Mouse (Mus musculus) heart, postnatal 0 days (tissue): ENCODE measurements at regions not wholly inside any gene's neighbourhood (a gene's known extent, or its start where the extent isn't known, plus 50 kb on each side); places are given as distances from the start of the nearest gene placed in this dataset.
A peak's percentile ranks its signal among the peaks of the same experiment; 100 is the strongest.

Experiments
- ATAC-seq: fragments of 200-750 bp; cut with Nextera tagmentation; 2 replicates; pipeline ENCODE4 v1.8.0; 2017; ENCODE audit warnings: low read depth, moderate number of reproducible peaks, moderate library complexity; ENCODE audit not compliant: insufficient read depth
- DNase-seq: peaks from one replicate; pipeline ENCODE4 v3.0.0-alpha.2; 2016; ENCODE audit warnings: low spot score
- H3K27ac ChIP-seq: fragments of 300-500 bp; sonication (generic); 2 replicates; pipeline ENCODE4 v1.5.1; 2014; ENCODE audit warnings: low read depth, mild to moderate bottlenecking
- H3K27me3 ChIP-seq: fragments of 300-500 bp; sonication (generic); 2 replicates; pipeline ENCODE4 v1.6.1; 2014; ENCODE audit warnings: low read length, mixed read lengths; ENCODE audit not compliant: control insufficient read depth, insufficient read depth
- H3K36me3 ChIP-seq: fragments of 300-500 bp; sonication (generic); replicated peaks from 2 replicates; pipeline ENCODE4 v1.6.1; 2014; ENCODE audit warnings: low read length, mixed read lengths; ENCODE audit not compliant: control insufficient read depth, insufficient read depth
- H3K4me1 ChIP-seq: fragments of 300-500 bp; sonication (generic); 2 replicates; pipeline ENCODE4 v1.6.1; 2014; ENCODE audit warnings: antibody characterized with exemption; ENCODE audit not compliant: control insufficient read depth, insufficient read depth
- H3K4me2 ChIP-seq: fragments of 300-500 bp; sonication (generic); 2 replicates; pipeline ENCODE4 v1.6.1; 2014; ENCODE audit warnings: low read depth, mild to moderate bottlenecking, low read length, moderate library complexity
- H3K4me3 ChIP-seq: fragments of 300-500 bp; sonication (generic); 2 replicates; pipeline ENCODE4 v1.5.1; 2014; ENCODE audit warnings: low read depth, low read length
- H3K9ac ChIP-seq: fragments of 300-500 bp; sonication (generic); replicated peaks from 2 replicates; pipeline ENCODE4 v1.6.1; 2014; ENCODE audit warnings: low read depth, low read length, mixed read lengths
- H3K9me3 ChIP-seq: fragments of 300-500 bp; sonication (generic); replicated peaks from 2 replicates; pipeline ENCODE4 v1.6.1; 2016; ENCODE audit warnings: low read length; ENCODE audit not compliant: control insufficient read depth
- CTCF ChIP-seq: IDR thresholded peaks from 2 replicates; pipeline ENCODE4 v1.5.1; 2016; ENCODE audit warnings: antibody characterized with exemption, control low read depth, low read depth
- EP300 ChIP-seq: IDR thresholded peaks from 2 replicates; pipeline ENCODE4 v1.6.1; 2016; ENCODE audit warnings: antibody characterized with exemption, low read depth
- WGBS: fragments of 180-500 bp; shearing (Covaris S2); extraction: QIAGEN DNeasy Blood & Tissue Kit; methylation state at CpG from one replicate; pipeline ENCODE4 v1.1.7; 2014; 5-methylcytosine and 5-hydroxymethylcytosine counted together

DNA sequence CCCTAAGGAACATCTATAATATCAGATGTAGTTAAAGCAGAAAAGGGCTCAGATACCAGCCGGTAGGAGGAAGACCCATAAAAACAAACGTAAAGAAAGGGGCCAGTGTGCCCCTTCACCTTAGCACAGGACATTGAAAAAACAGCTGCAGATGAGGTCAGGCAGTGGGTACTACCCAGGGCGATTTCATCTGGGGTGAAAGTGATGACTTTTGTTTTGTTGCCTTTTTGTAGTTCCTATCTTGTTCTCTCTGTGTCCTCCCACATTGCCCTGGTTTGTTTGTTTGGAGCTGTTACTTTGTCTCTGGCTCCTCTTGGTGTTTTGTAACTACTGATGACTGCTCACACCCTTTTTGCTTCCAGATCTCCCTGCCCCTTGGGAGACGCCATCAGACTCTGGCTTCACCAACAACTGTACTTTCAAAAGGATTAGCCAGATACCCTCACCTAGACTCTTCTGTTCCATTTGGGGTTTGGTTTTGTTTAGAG is 383.4 kb downstream of the Atp6ap1l start:
- 46% methylated on average over 4 of the region's 4 CpGs for WGBS
- Histone ChIP-seq H3K4me1 (0 out of 2 replicates have a peak, but pooled peaks cover 13% of the 10 kb centered on the region), H3K9me3 (no peaks in the 10 kb centered on the region), H3K4me3 (no peak overlapping the region), H3K9ac (no peak overlapping the region), H3K27ac (no peak overlapping the region), H3K27me3 (no peaks in the 10 kb centered on the region), H3K36me3 (no peaks in the 10 kb centered on the region), H3K4me2 (no peak overlapping the region)
- no peak for ATAC-seq
- DNase-seq = no peak
- no peak for TF ChIP-seq EP300

GRCm38 (mm10) chr13:90520992-90521757 is 384.0 kb downstream of the Atp6ap1l start:
- ATAC-seq = no peak

DNA sequence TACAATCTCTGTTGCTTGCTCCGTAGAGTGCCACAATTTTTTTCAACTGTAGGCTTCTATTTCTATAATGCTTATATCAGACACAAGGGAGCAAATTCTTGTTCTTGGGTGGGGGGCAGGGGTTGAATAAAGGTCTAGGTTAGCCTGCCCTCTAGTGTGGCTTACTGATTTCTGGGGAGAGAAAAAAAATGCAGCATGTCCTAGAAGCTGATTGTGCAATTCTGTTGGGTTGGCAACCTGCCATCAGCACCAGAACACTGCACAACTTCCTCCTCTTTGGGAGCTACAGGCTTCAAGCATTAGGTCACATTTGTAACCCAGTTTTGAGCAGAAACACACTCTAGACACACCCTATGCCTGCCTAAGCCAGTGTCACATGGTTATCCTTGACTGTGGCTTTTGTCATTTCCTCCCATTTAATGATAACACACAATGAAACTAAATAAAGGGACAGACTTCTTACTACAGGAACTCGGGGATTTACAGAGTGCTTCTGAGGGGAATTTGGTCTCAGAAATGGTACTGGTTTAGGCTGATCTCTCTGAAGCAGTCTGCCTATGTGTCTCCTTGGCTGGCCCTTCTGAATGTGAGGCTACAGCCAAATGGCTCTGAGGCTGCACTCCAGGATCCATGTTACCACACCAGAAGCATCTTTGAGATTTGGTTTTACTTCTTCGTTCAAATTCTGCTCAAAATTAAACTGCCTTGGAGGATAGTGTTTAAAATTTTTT is 389.2 kb downstream of the Atp6ap1l start:
- H3K4me3 ChIP-seq = no peak overlapping the region
- no peaks in the 10 kb centered on the region for H3K36me3 ChIP-seq
- H3K9ac ChIP-seq = no peak overlapping the region
- ATAC-seq (peak; percentile 99), DNase-seq (peak; percentile 95)
- peak overlapping the region; percentile 76 for H3K27ac ChIP-seq
- no peaks in the 10 kb centered on the region for H3K27me3 ChIP-seq
- H3K4me2 ChIP-seq = no peak overlapping the region
- peak; percentile 75 for TF ChIP-seq EP300
- TF ChIP-seq CTCF = peak; percentile 61
- WGBS = 30% methylated on average over 3 of the region's 3 CpGs
- H3K9me3 ChIP-seq = no peaks in the 10 kb centered on the region
- peaks cover 6% of the 10 kb centered on the region; the same call in 1 of the 2 replicates for H3K4me1 ChIP-seq

More at GRCm38 (mm10) chr13:90520992-90521757, 384.0 kb downstream of the Atp6ap1l start:
- TF ChIP-seq CTCF (no peak), EP300 (no peak)
- WGBS = 47% methylated on average over 4 of the region's 4 CpGs
- Histone ChIP-seq H3K27me3 (no peaks in the 10 kb centered on the region), H3K9ac (no peak overlapping the region), H3K36me3 (no peaks in the 10 kb centered on the region), H3K27ac (no peak overlapping the region), H3K4me1 (peaks cover 13% of the 10 kb centered on the region; the same call in 1 of the 2 replicates), H3K9me3 (no peaks in the 10 kb centered on the region), H3K4me3 (no peak overlapping the region), H3K4me2 (no peak overlapping the region)
- DNase-seq = no peak

DNA sequence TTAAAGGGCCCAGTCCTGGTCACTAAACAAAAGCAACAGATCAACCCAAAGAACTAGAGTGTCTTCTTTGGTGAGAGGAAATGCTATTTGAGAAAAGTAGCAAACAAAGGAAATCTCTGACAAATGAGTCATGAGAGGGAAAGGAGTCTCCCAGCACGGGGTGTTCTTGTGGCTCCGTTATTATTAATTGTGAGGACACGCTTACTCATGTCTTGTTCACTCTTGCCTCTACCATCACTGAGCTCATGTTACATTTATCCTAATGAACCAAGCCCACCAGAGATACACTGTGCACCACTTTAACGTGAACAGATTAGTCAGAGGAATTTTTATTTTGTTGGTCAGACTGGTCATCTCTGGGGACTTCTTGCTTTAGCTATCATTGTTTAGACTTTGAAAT is 391.3 kb downstream of the Atp6ap1l start:
- 62% methylated on average over 4 of the region's 4 CpGs for WGBS
- no peak for ATAC-seq

DNA sequence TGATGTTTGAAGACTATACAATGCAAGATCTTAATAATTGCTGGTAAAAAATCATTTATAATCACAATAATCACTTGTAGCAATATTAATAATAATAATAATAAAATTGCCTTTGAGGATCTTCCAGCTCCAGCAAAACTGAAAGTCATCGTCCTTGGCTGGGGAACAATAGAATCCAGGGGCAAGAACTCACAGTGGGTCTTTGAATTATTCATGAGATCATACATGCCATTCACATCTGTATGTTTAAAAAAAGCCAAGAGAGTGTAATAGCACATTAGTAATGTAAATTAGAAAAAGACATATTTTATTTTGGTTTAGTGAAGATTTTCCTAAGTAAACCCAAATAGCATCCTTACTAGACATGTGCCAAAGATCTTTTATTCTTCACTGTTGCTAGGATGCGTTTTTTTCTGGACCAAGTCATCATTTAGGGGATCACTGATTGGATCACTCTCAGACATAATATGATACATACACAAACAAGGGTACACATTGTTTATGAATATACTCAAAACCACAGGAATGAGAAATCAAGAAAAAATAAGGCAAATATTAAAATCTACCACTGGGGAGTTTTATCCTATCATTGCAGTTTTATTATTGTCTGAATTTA is 392.3 kb downstream of the Atp6ap1l start:
- ATAC-seq = no peak
- 84% methylated on average over 2 of the region's 2 CpGs for WGBS

More for the DNA sequence above, 391.3 kb downstream of the Atp6ap1l start:
- TF ChIP-seq CTCF = no peak
- TF ChIP-seq EP300 = no peak
- Histone ChIP-seq H3K9ac (no peak overlapping the region), H3K9me3 (no peaks in the 10 kb centered on the region), H3K27ac (no peak overlapping the region), H3K27me3 (no peaks in the 10 kb centered on the region), H3K4me1 (peaks cover 5% of the 10 kb centered on the region; the same call in 1 of the 2 replicates), H3K4me3 (no peak overlapping the region), H3K36me3 (no peaks in the 10 kb centered on the region), H3K4me2 (no peak overlapping the region)
- DNase-seq = no peak

More for the DNA sequence above, 392.3 kb downstream of the Atp6ap1l start:
- Histone ChIP-seq H3K9ac (no peak overlapping the region), H3K4me3 (no peak overlapping the region), H3K36me3 (no peaks in the 10 kb centered on the region), H3K4me1 (peaks cover 5% of the 10 kb centered on the region; the same call in 1 of the 2 replicates), H3K27me3 (no peaks in the 10 kb centered on the region), H3K27ac (no peak overlapping the region), H3K4me2 (no peak overlapping the region), H3K9me3 (no peaks in the 10 kb centered on the region)
- no peak for TF ChIP-seq EP300
- no peak for TF ChIP-seq CTCF
- DNase-seq = no peak
